Mouse (Mus musculus): Measurements from ENCODE around the gene Tmem184c. TPM values are rescaled to one million over a fixed set of nuclear protein-coding genes. Genes with fewer than 3 reads are reported as not detected.

Gene Tmem184c
- polyA plus RNA-seq, 1 experiment, result 13.2 TPM

GRCm38 (mm10) chr8:77577674-77578073 lies 32.8 kb downstream of the Tmem184c start:
- WGBS, result 96% methylated on average over 7 of the region's 7 CpGs
- no peaks in the 10 kb centered on the region for H3K4me1 ChIP-seq (ENCODE audit: control insufficient read depth, insufficient read depth, low read length)
- DNase-seq, result no peak
- H3K4me3 ChIP-seq (ENCODE audit: insufficient read depth, low read depth, low read length), result no peak overlapping the region
- no peak for TF ChIP-seq CTCF (conservative IDR thresholded peaks at IDR 0.05; ENCODE audit: insufficient read depth, insufficient read length, low read depth, low read length)
- no peak for TF ChIP-seq POLR2A (IDR thresholded peaks at IDR 0.05; ENCODE audit: low read depth, low read length)
- no peaks in the 10 kb centered on the region for H3K27me3 ChIP-seq (replicated peaks; ENCODE audit: control insufficient read depth, insufficient read depth, low read length)
- H3K27ac ChIP-seq (ENCODE audit: insufficient read depth, low read depth, low read length), result no peak overlapping the region
- peaks cover 2% of the 10 kb centered on the region; the same call in 1 of the 2 replicates for H3K36me3 ChIP-seq (ENCODE audit: control insufficient read depth, insufficient read depth, low read length)

GRCm38 (mm10) chr8:77574229-77574628 lies 36.3 kb downstream of the Tmem184c start:
- TF ChIP-seq CTCF (conservative IDR thresholded peaks at IDR 0.05; ENCODE audit: insufficient read depth, insufficient read length, low read depth, low read length) (no peak), POLR2A (IDR thresholded peaks at IDR 0.05; ENCODE audit: low read depth, low read length) (no peak)
- 89% methylated on average over 5 of the region's 5 CpGs for WGBS
- DNase-seq, result no peak
- Histone ChIP-seq H3K27ac (ENCODE audit: insufficient read depth, low read depth, low read length) (no peak overlapping the region), H3K4me1 (ENCODE audit: control insufficient read depth, insufficient read depth, low read length) (no peaks in the 10 kb centered on the region), H3K4me3 (ENCODE audit: insufficient read depth, low read depth, low read length) (no peak overlapping the region), H3K27me3 (replicated peaks; ENCODE audit: control insufficient read depth, insufficient read depth, low read length) (no peaks in the 10 kb centered on the region), H3K36me3 (ENCODE audit: control insufficient read depth, insufficient read depth, low read length) (peaks cover 2% of the 10 kb centered on the region; the same call in 1 of the 2 replicates)

- Histone ChIP-seq H3K27me3 (replicated peaks; ENCODE audit: control insufficient read depth, insufficient read depth, low read length) (no peaks in the 10 kb centered on the region), H3K4me3 (ENCODE audit: insufficient read depth, low read depth, low read length) (no peak overlapping the region), H3K4me1 (ENCODE audit: control insufficient read depth, insufficient read depth, low read length) (no peaks in the 10 kb centered on the region), H3K36me3 (ENCODE audit: control insufficient read depth, insufficient read depth, low read length) (peaks cover 3% of the 10 kb centered on the region), H3K27ac (ENCODE audit: insufficient read depth, low read depth, low read length) (no peak overlapping the region)
- no peak for DNase-seq
- 88% methylated on average over 3 of the region's 3 CpGs for WGBS
- TF ChIP-seq CTCF (conservative IDR thresholded peaks at IDR 0.05; ENCODE audit: insufficient read depth, insufficient read length, low read depth, low read length), result no peak
- TF ChIP-seq POLR2A (IDR thresholded peaks at IDR 0.05; ENCODE audit: low read depth, low read length), result no peak
Measured at GRCm38 (mm10) chr8:77561441-77561840, 49.1 kb downstream of the Tmem184c start.

DNA sequence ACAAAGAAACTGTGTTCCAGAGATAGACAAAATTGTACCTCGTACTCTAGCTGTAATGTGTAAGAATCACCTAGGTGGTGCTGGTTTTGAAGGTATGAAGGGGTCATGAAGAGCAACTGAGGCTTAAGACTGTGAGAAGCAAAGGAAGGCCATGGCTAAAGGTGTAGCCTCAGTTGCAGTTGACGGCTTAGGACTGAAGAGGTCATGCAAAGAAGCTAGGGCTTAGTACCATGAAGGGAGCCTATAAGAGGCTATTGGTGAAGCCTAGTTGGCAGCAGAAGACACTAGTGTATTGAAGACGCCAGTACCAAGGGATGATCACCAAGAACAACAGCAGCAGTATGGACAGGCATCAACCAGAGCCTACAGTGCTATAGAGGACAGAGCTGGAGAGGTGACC lies 58.0 kb downstream of the Tmem184c start:
- DNase-seq, result no peak
- Histone ChIP-seq H3K4me3 (ENCODE audit: insufficient read depth, low read depth, low read length) (no peak overlapping the region), H3K27me3 (replicated peaks; ENCODE audit: control insufficient read depth, insufficient read depth, low read length) (no peaks in the 10 kb centered on the region), H3K36me3 (ENCODE audit: control insufficient read depth, insufficient read depth, low read length) (peaks cover 7% of the 10 kb centered on the region; the same call in 1 of the 2 replicates), H3K4me1 (ENCODE audit: control insufficient read depth, insufficient read depth, low read length) (no peaks in the 10 kb centered on the region), H3K27ac (ENCODE audit: insufficient read depth, low read depth, low read length) (no peak overlapping the region)
- WGBS, result 100% methylated on average over 3 of the region's 3 CpGs
- TF ChIP-seq POLR2A (IDR thresholded peaks at IDR 0.05; ENCODE audit: low read depth, low read length), result no peak
- TF ChIP-seq CTCF (conservative IDR thresholded peaks at IDR 0.05; ENCODE audit: insufficient read depth, insufficient read length, low read depth, low read length), result no peak

DNA sequence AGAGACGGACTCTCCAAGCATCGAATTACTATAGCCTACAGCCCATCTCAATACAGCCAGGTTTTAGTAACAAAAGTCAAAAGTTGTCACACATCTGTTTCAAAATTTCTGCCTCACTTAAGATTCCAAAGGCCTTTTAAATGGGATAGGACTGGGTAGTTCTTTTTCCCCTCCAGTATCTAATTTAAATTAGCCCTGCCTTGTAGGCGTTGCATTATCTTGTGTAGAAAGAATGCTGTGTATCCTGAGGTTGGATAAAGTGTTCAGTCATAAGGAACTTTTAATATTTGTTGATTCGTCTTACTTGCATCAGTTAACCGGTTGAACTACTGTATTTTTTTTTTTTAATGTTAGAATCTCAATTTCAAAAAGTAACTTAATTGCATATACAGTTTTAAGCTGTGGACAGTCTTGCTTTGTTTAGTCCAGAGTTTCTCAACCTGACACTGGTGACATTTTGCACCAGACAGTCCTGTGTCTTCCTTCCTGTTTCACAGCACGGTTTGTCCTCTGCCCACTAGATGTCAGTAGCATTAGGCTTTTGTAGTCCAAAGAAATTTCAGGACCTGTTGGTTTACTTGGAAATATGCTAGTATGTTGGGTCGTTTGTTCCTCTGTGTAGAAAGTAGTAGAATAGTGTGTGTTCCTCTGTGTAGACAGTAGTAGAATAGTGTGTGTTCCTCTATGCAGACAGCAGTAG lies 60.5 kb downstream of the Tmem184c start:
- H3K27ac ChIP-seq (ENCODE audit: insufficient read depth, low read depth, low read length), result peak overlapping the region; percentile 89
- peak; percentile 70 for DNase-seq

DNA sequence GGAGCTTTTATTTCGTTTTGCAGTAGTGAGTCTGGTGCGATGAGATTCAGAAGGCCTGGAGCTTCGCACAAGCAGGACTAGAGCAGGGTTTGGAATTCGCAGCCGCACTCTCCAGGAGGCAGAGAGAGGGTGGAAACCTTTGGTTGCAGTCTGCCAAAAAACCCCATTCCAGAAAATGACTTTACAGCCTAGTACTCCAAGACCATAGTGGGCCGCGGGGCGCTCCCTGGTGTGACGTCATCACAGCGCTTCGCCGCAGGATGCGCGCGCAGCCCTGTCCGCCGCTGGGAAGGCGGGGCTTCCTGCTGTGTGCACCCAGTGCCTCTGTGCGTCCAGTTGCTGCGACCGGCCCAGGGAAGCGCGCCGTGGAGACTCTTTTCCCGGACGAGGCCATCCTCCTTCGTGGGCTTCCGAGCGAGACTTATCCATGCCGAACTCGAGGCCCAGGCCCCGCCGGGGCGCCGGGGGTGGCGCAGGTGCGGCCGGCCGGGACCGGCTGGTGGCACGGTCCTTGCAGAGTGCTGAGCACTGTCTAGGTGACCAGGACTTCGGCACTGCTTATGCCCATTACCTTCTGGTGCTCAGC lies 61.3 kb downstream of the Tmem184c start, which contains the start of gene Prmt9:
Gene Prmt9, plus strand, starts transcription at position 277 of the 586 bp plus-strand sequence.
- H3K4me3 ChIP-seq (ENCODE audit: insufficient read depth, low read depth, low read length), result peak within 1 kb of the TSS; percentile 91
- peak; percentile 96 for DNase-seq
- peak; percentile 63 for TF ChIP-seq POLR2A (IDR thresholded peaks at IDR 0.05; ENCODE audit: low read depth, low read length)
- TF ChIP-seq CTCF (conservative IDR thresholded peaks at IDR 0.05; ENCODE audit: insufficient read depth, insufficient read length, low read depth, low read length), result no peak
- no peaks in the 10 kb centered on the region for H3K4me1 ChIP-seq (ENCODE audit: control insufficient read depth, insufficient read depth, low read length)
- 3% methylated on average over 42 of the region's 42 CpGs for WGBS
- H3K36me3 ChIP-seq (ENCODE audit: control insufficient read depth, insufficient read depth, low read length), result peaks cover 5% of the 10 kb centered on the region; the same call in 1 of the 2 replicates
- no peaks in the 10 kb centered on the region for H3K27me3 ChIP-seq (replicated peaks; ENCODE audit: control insufficient read depth, insufficient read depth, low read length)
- H3K27ac ChIP-seq (ENCODE audit: insufficient read depth, low read depth, low read length), result peak within 1 kb of the TSS; percentile 89

More for the DNA sequence above, 60.5 kb downstream of the Tmem184c start:
- Histone ChIP-seq H3K36me3 (ENCODE audit: control insufficient read depth, insufficient read depth, low read length) (peaks cover 5% of the 10 kb centered on the region; the same call in 1 of the 2 replicates), H3K27me3 (replicated peaks; ENCODE audit: control insufficient read depth, insufficient read depth, low read length) (no peaks in the 10 kb centered on the region), H3K4me1 (ENCODE audit: control insufficient read depth, insufficient read depth, low read length) (no peaks in the 10 kb centered on the region), H3K4me3 (ENCODE audit: insufficient read depth, low read depth, low read length) (peak overlapping the region; percentile 91)
- peak; percentile 56 for TF ChIP-seq CTCF (conservative IDR thresholded peaks at IDR 0.05; ENCODE audit: insufficient read depth, insufficient read length, low read depth, low read length)
- TF ChIP-seq POLR2A (IDR thresholded peaks at IDR 0.05; ENCODE audit: low read depth, low read length), result no peak
- WGBS, result 6% methylated on average over 7 of the region's 7 CpGs

Other genes with a start within 250 kb of the Tmem184c start
- gene Arhgap10, start 92.7 kb downstream of the Tmem184c start, polyA plus RNA-seq (2012; rRNA removed), result 26.9 and 28.0 TPM in 2 replicates
- gene Prmt9, start 61.3 kb downstream of the Tmem184c start, polyA plus RNA-seq (2012; rRNA removed), result 8.0 and 8.2 TPM in 2 replicates
- gene Ednra, start 113.8 kb upstream of the Tmem184c start, polyA plus RNA-seq (2012; rRNA removed), result 3.7 and 4.1 TPM in 2 replicates